Mouse (Mus musculus): ENCODE data around the gene Psat1.
A peak's percentile ranks its signal among the peaks of the same experiment; 100 is the strongest.

The Psat1 gene

GRCm38 (mm10) chr19:15855379-15855778 is 91.8 kb downstream of the Psat1 start:
- peak; percentile 13 for DNase-seq
